Comparison of ENCODE assay signal across 14 mouse cellular contexts in genomic region chr9:107027586-107027985, GRCm38 (mm10).
DNase-seq lines count a peak whose midpoint lies in the region; ATAC-seq and TF ChIP-seq lines count a peak whose summit lies in the region.
"Had no signal": no experiment of that assay in that cellular context is flagged by ENCODE, and none has a peak within 500 bp of the region (broad histone marks: within the 10 kb centered on the region; RNA-seq: fewer than 3 reads in every experiment).

No protein-coding gene starts in this region.

- no peak for TF ChIP-seq POLR2A in brain, embryonic 14.5 days (IDR thresholded peaks at IDR 0.05; ENCODE audit: borderline replicate concordance, extremely low read depth, insufficient read depth, insufficient read length, poor library complexity, severe bottlenecking)

- ATAC-seq in monocyte, adult 5-6 weeks (replicated peaks; ENCODE audit: insufficient number of reproducible peaks, low FRiP score, low TSS enrichment, poor library complexity, severe bottlenecking) = no peak
- ATAC-seq: CD4-positive, CD25-positive, alpha-beta regulatory T cell, adult 4 months; forebrain, embryonic 13.5 days; hindbrain, embryonic 16.5 days had no signal

- TF ChIP-seq CTCF in brain, embryonic 14.5 days (IDR thresholded peaks at IDR 0.05; ENCODE audit: borderline replicate concordance, extremely low read depth, insufficient read depth, insufficient read length) = no peak

- intact Hi-C loops in left cerebral cortex, postnatal 4 days (cut with DNase I) = no loop called here
- intact Hi-C loops in left cerebral cortex, postnatal 25 days (cut with DNase I) = no loop called here

- peak; percentile 49 for DNase-seq in left cerebral cortex, postnatal 4 days
- no peak for DNase-seq in left cerebral cortex, postnatal 25 days (ENCODE audit: low spot score in 2 of 2)
- peak; percentile 5 for DNase-seq in ZHBTc4 (ENCODE audit: low read depth, low spot score)
- peak; percentile 27 for DNase-seq in brain, embryonic 14.5 days (ENCODE audit: low read depth)
- DNase-seq in cerebellum, postnatal 14 days = peak; percentile 77 to 86
- DNase-seq in adrenal gland, adult 18-20 months (ENCODE audit: low spot score in 2 of 2) = no peak
- DNase-seq: adrenal gland, postnatal 25 days; kidney, adult 11 months; lung, postnatal 10 days; thymus, adult 2 months had no signal

Comparison
In these comparisons a context has a peak if more than half of its experiments do, and no peak if none do; other contexts are left out.
1. DNase-seq: peak in left cerebral cortex, postnatal 4 days (single experiment), ZHBTc4 (single experiment), brain, embryonic 14.5 days (single experiment) and cerebellum, postnatal 14 days (2 of 2); none in left cerebral cortex, postnatal 25 days (0 of 2) and adrenal gland, adult 18-20 months (0 of 2).